Mouse (Mus musculus): ENCODE measurements around the gene Vmn1r53.
"Not testable (repeated sequence)": the region's sequence is repeated elsewhere in the genome, so short reads cannot be mapped to it uniquely, and the experiment has no call there.

GRCm38 (mm10) chr6:90202493-90202892 is 21.7 kb downstream of the Vmn1r53 start, which contains the start of gene V1ra8:
- not testable (repeated sequence) for TF ChIP-seq TAL1, GATA1 (IDR thresholded peaks at IDR 0.05; ENCODE audit: low read length)

Measured in erythroblast, embryonic 14.5 days (primary cell).